Mouse (Mus musculus): ENCODE measurements around the gene Fam178b.

DNA sequence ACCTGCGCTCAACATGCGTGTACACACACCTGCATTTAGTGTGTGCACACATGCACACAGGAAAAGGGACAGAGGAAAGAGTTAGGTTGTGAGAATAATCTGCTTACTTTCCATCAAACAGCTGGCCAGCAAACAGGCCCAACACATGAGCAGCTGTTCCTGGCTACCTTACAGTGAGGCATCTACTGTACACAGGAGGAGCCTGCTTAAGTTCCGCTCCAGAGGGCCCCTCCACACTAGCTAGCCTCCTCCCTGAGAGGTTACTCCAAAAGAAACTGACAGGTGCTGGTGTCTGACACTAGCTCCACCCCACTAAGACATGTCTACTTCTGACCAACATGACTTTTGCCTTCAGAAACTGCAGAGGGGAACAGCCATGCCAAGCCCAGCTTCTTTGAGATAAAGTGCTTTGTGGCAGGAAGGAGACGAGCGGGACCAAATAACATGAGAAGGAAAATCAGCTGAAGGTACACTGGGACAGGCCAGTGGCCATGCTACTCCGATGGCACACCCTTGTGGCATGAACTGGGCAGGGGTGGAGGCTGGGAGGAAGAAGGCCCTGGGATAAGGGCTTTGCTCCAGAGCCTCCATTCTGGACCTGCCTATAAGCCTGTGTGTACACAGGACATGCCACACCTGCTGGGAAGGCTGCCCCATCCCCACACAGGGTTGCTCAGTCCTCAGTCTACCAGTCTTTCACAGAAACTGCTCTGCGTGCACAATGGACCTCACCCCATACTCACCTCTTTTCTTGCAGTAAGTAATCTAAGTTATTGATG, 24.2 kb downstream of the Fam178b start:
- TF ChIP-seq CTCF (IDR thresholded peaks at IDR 0.05; ENCODE audit: low read depth), result no peak
- TF ChIP-seq EP300 (IDR thresholded peaks at IDR 0.05; ENCODE audit: low read depth), result no peak
